Mouse (Mus musculus): ENCODE results near the gene Tubgcp2.

The Tubgcp2 gene

DNA sequence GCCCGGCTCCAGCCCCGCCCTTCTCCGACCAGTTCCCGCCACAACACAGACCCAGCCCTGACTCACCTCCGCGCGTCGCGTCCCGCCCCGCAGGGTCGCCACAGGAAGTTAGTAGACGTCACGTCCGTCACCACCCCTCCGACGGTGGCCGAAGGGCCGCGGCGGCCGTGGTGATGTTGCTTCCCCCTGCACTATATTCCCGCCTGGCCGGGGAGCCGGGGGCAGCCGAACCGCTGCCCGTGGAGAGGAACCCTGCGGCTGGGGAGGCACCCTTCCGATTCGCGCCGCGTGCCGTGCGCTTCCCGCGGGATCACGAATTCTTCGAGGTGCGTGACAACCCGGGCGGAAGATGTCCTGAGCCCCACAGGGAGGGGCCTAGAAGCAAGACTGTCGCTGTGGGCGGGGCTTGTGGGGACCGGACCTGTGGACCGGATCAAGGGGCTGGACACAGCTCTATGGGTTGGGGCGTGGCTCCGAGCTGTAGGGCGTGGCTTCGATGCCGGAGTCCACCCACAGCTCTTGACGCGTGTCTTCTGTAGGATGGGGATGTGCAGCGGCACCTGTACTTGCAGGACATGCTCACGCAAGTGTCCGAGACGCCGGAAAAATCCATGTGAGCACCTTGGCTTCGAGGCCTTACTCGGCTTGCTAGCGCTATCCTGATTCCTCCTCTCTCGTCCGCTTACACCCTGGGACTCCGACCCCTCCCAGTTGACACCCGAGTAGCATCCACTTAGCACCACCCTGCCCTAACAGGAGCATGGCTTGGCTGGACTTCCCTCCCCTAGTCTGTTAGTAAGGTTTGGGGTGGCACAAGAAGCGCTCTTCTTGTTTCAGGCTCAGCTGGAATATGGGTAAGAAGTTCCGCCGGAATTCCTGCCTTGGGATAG, at the start of gene Tubgcp2, which contains the start of gene Zfp511:
Tubgcp2 (minus strand) TSS at position 389 of the 890 bp plus-strand sequence.
Zfp511 (plus strand) TSS at position 111 of the 890 bp plus-strand sequence.
- DNase-seq (ENCODE audit: low spot score in 2 of 2) = peak; percentile 84 to 89

DNA sequence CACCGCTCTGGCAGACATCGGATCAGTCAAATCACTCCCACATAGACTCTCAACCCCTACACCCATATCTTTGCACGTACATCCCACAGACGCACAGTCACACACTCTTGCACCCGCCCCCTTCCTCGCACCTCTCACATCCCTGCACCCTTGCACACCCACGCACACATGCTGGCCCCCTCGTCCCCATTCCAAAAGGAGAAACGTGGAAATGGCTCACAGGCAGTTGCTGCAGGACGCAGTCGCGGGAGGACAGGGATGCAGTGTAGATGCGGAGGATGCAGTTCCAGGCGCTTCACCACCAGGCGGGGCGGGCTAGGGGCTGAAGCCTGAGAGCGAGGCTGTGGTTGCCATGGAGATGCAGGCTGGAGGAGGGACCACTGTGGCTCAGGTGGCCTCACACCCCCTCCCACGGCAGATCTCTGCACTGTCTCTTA, 45.8 kb upstream of the Tubgcp2 start, which contains the start of gene Caly:
Caly (minus strand) TSS at position 307 of the 437 bp plus-strand sequence.
- peak; percentile 88 to 92 for DNase-seq (ENCODE audit: low spot score in 2 of 2)

DNA sequence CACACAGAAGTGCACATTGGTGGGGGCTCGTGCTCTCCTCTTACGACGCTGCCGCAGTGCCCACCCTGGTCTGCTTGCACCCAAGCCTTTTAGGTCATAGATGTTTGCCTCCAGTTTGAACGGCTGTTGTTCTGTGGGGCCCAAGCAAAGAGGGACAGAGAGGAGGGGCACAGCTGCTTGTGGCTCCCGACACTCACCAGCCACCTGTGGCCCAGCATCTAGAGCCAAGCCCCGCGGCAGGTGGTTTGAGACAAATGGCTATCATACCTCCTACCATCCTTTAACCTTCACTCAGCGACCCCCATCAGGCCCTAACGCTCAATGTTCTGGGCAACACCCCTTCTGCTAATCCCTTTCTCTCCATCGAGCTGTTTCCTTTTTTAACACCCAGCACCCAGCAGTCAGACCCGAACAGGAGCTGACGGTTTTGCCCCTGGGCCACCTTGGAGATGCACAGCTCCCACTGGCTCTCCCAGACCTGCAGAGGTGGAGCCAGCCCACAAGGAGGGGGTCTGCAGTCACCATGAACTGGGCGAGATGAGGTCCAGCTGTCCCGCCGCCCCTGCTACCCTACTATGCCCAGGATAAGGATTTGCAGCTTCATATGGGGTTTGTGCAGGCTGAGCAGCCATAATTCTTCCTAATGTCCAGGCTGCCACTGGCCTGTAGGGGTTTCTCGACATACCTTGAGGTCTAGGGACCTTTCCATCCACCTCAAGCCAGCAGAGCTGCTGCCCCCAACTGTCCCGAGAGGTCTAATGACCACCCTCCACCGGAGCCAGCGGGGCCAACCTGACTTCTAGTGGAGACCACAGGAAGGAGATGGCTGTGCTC, 45.2 kb upstream of the Tubgcp2 start:
- no peak for DNase-seq (ENCODE audit: low spot score in 2 of 2)

DNA sequence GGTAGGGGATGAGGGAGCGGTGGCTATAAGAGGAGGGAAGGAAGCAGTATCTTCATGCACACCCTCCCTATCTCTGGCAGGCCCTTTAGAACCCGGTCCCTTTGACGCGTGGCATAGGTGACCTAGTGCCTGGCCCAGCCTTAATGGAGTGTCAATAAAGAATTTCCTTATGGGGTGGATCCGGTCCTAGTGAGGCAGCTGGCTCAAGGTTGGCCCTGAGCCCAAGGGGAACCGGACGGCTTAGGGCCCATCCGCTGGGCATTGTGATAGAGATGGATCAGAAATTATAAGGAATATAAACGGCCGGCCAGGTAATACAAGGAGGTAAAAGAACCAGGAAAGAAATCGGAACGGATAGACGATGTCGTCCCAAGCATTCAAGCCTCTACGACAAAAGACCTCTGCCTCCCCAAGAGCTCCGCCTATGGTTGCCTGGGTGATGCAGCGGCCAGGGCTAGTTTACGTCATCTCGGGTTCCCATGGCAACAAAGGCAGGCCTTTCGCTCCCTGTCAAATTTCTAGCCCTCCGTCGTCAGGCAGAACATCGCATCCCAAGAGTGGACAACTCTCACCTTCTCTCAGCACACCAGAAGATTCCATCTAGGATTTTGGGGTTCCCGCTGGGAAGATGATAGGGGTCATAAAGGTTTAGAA, 44.2 kb upstream of the Tubgcp2 start:
- DNase-seq (ENCODE audit: low spot score in 2 of 2) = peak; percentile 83 to 88

DNA sequence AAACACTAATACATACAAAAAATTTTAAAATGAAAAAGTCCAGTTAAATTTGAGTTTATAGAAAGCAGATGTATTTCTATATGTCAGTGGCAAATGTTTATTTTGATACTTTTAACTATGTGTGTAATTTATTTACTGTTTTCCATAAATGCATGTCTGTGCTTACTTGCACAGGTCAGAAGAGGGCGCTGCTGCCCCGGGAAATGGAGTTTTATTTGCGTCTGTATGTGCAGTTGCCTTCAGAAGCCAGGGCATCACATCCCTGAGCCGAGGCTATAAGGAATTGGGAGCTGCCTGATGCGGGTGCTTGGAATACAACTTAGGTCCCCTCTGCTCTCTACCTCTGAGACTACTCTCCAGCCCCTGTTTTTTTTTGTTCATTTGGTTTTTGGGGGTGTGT, 42.2 kb upstream of the Tubgcp2 start:
- peak in 1 of 2 experiments; percentile 68 for DNase-seq (ENCODE audit: low spot score in 2 of 2)

DNA sequence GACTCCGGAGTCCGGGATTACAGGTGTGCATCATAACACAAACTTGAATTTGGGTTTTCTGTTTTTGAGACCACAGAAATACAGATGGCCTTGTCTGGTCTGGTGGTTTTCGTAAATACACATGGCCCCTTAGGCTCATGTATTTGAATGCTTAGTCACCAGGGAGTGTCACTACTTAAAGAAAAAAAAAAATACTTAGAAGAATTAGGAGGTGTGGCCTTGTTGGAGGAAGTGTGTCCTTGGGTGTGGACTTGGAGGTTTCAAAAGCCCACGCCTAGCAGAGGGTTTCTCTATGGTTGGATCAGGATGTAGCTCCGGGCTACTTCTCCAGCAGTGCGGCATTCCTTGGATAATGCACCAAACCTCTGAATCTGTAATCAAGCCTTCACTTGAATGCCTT, 41.2 kb upstream of the Tubgcp2 start:
- no peak for DNase-seq (ENCODE audit: low spot score in 2 of 2)

DNA sequence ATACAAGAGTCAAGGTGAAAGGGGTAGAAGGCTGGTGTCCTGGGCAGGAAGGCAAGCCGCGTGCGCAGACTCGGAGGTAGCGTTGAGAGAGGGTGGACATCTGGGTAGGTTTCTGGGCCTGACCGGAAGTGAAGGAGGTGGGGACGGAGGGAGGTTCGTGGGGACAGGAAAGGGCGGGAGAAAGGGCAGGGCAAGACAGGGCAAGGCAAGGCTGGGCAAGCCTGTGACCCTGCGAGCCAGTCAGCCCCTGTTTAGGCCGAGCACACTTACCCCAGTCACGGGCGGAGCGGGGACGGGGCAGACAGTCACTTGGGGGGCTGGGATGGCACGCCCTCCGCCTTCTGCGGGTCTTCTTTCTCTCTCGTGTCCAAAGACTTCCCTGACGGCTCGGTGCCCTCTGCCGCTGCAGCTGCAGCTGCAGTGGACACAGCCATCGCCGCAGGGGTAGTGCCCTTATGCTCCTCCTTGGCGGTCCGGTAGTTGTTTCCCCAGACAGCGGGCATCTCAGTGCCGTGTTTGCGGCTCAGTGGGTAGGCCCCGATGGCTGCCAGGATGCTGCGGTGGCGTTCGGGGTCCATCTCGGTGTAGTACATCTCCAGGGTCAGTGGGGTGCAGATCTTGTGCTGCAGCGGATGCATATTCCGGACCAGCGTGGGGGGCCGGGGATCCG, 33.7 kb upstream of the Tubgcp2 start:
- no peak for DNase-seq (ENCODE audit: low spot score in 2 of 2)

DNA sequence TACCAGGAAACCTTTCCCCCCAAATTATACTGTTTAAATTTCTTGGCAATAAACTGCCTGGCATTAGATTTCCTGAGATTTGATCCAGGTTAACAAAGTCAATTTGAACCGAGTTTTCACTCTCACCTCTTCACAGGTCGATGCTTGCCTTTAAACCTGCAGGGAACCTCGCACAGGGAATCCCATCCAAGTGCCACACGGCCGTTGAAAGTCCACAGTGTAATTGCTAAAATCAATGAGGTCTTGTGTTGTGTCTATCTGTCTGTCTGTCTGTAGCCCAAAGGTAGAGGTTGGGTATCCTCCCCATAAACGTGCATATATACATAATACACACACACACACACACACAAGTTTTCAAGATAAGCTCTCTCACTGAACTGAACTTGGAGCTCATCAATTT, 30.9 kb upstream of the Tubgcp2 start:
- DNase-seq (ENCODE audit: low spot score in 2 of 2) = no peak

DNA sequence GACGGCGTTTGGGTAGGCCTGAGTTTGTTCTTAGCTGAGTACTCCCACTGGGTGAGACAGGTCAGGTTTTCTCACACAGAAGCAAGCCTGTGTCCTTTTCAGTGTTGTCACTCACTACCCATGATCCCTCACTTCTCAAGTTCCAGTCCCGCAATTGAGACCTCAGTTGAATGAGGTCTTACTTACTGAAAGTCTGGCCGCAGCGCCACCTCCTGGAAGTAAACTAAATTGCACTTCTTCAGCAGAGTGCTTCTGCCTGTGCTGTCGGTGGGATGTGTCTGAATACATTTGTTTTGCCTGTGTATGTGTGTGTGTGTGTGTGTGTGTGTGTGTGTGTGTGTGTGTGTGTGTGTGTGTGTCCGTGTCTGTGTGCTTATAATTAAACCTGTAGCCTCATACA, 26.6 kb upstream of the Tubgcp2 start:
- DNase-seq (ENCODE audit: low spot score in 2 of 2) = peak; percentile 57 to 76

DNA sequence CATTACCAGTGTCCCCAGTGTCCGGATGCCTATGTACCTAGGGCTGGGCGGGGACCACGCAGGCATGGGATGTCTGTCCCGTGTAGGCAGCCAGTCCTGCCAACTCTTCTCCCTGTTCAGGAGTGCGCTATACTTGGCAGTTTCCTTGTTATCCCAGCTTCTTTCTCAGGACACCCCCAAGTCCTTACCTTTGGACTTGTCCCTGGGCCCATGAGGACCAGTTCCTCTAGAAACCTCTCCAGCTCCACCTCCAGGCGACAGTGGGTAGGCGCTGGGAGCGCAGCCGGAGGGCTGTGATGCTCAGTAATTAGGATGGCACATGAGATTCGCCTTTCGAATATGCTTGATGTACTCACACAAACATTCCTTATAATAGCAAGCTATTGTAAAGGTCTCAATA, 25.8 kb upstream of the Tubgcp2 start:
- no peak for DNase-seq (ENCODE audit: low spot score in 2 of 2)

DNA sequence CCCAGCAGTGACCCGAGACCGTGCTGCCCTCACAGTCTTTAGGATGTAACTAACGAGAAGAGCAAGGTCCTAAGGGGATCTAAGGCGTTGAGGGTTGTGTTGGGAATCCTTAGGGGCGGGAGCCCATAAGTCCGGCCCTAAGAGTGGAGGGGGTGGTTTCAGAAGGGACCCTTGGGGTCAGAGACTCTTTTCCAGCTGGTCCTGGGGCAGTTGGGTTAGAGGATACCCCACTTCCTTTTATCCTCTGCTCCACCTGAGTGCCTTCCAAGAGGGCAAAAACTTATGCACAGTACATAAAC, 25.3 kb upstream of the Tubgcp2 start:
- DNase-seq (ENCODE audit: low spot score in 2 of 2) = no peak

DNA sequence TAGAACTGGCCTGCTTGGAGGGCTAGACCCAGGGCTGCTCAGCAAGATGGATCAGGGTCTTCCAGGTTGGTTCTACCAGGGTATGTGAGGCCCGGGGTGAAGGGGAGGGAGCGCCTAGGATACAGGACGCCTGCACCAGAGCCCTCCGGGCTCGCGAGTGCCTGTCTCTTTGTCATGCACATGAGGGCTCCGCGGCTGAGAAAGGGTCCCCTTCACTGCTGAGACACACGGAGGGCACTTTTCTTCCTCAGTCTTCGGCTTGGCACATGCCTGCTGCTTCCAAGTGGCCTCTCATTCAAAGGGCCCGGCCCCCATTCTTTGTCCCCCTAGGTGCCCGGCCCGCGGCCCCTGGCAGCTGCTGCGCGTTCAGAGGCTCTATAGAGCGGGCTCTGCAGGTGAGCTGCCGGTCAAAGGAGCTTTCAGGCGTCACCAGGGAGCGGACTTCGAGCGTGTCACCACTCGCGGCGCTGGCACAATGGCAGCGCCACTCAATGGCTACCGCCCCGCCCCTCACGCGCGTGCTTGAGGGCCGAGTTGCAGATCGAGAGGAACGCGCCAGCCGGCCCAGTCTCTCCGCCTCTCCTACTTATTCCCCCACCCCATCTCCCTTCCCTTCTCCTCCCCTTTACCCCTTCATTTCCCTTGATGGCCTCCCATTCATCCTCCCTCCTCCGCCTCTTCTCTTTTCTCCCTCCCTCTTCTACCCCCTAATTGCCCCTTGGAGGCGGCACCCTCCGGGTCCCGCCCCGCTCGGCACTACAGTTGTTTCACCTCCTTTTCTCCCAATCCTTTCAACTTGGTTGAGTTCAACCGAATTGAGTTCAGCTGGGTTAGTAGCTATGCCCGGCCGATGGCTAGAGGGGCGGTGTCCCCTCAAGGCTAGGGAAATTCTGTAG, 24.7 kb upstream of the Tubgcp2 start:
- no peak for DNase-seq (ENCODE audit: low spot score in 2 of 2)

DNA sequence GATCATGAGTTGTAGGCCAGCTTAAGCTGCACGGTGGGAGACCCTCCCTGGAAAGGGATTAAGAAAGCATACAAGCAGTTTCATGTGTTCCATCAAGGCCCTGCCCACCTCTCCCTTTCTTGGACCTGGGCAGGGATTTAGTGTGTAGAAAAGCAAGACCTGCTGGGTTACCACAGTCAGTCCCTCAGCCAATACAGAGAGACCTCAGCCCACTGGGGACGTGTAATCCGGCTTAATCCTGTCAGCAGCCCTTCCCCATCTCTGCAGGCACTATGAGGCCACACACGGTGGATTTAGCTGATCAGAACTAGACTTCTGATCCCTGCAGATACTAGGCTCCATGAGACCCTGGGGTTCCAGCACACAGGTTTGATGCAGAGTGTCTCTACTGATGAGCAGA, 23.1 kb upstream of the Tubgcp2 start:
- DNase-seq (ENCODE audit: low spot score in 2 of 2) = no peak

DNA sequence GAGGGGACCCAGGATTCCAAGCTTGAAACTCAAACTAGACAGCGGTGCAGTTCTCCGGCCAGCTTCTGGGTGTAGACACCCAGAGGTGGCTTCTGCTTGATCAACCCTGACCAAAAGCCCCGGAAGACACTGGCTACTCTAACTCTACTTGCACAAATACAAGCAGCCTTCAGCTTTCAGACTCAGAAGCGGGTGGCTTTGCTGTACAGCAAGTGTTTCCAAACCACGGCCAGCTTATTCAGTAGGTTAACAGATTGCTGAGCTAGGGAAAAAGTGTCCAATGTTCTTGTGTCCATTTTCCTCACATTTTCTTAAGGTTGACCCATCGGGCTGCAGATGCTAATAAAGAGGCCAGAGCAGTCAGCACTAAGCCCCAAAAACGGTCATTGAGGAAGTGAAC, 22.1 kb upstream of the Tubgcp2 start:
- no peak for DNase-seq (ENCODE audit: low spot score in 2 of 2)

DNA sequence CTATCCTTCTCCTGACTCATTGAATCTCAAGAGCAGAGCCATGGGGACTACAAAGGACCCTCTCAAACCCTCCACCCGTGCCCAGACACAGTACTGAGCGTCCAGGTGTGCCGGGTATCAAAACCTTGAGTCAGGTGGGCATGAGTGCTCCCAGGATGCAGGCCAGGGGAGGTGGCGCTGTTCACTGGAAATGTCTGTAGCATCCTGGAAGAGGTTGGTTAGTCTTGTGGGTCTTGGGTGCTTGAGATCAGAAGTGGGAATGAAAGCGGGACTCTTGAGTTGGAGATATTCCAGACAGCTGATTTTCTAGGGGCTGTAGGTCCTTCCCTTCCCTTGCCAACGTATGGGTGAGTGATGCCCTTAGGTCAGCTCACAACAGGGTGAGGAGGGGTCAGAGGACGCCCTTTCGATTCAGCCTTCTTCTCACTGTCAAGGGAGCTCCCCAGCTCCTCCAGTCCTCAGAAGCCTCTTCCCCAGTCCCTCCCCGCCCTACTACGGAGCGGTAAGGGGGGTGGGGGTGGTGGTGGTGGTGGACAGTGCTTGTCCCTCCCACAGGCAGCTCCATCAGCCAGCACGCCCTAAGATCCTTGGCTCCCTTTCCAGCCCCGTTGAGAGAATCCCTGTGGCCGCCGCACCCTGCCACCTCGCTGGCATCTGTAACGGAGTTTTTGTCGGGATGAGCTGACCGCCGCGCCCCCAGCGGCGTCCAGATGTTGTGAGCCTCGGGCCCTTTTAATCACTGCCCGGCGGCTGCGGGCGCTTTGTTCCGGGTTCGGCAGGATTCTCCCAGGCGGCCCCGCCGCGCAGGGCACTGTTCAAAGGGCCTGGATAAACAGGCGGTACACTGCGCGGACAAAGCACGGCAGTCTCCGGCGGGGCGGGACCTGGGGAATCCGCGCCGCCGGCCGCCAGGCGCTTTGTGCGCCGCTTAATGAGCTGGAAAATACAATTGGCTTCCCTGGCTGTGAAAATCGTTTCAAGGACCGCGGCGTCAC, 21.2 kb upstream of the Tubgcp2 start:
- DNase-seq (ENCODE audit: low spot score in 2 of 2) = no peak

DNA sequence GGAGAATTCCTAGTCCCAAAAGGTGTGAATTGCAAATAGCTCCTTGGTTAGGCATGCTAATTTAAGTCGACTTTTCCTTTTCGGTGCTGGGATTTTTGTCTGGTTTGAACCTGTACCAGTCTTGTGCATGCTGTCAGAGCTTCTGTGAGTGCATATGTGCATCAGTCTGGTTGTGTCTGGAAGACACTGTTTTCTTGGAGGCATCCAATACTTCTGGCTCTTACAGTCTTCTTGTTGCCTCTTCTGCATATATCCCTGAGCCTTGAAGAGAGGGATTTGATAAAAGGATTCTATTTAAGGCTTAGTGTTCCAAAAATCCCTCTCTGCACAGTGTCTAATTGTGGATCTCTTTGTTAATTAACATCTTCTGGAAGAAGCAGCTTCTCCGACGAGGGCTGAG, 17.7 kb upstream of the Tubgcp2 start:
- DNase-seq (ENCODE audit: low spot score in 2 of 2) = no peak

DNA sequence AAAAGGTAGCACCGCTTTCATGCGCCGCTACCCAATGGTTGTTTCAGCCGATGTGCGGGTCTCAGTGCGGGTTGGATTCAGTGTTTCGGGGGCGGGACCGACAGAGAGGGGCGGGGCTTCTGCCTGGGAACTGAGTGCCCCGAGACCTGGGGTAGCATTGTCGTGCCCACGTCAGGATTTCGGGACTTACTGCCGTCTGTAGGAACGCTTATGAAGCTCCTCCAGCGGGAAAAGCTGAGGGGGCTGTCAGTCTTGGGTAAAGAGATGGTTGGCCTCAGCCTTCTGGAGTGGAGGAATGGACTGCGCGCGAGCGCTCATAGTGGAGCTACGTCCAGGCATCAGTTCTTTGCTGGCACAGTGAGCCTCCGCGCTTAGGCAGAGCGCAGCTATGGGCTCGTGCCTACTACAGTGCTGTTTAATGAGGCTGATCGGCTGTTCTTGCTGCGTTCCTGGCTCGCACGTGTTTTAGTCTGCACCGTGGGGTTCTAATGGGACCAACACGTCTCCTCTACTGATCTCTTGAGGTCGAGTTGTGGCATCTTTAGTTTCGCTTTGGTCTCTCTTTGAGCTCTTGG, 12.7 kb upstream of the Tubgcp2 start:
- DNase-seq (ENCODE audit: low spot score in 2 of 2) = no peak

DNA sequence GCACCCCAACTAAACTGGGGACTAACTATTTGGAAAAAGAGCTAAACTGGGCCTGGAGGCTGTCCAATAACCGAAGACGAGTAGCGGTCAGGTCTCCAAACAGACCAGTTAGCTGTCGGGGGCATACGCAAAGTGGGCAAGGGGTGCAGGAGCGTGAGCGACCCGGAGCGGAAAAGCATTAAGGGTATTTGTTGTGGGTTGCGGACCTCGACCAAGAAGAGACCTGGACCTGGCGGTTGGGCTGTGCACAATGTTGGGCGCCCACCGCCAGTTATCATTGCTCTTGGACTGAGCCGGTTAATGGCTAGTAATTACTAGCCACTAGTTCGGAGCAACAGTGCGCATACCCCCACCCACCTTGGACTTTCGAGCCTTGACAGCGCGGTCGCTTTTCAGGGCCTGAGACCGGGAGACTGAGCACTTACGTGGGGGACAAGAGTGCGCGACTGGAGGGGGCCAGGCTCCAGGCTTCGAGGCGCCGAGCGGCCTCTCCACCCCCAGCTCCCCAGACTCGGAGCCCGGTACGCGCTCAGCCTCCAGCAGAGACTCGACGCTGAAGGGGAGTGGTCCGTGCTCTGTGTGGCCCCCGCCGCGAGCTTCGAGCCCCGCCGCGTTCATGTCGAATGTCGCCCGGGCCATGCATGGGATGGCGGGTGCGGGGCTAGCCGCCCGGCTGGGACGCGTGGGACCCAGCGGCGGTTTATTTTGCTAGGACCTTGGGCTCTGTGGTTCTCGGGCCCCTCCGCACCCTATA, 12.1 kb upstream of the Tubgcp2 start, which contains the start of gene Msx3:
Msx3 (minus strand) TSS at position 729 of the 754 bp plus-strand sequence.
- no peak for DNase-seq (ENCODE audit: low spot score in 2 of 2)
